In the genomic region with DNA sequence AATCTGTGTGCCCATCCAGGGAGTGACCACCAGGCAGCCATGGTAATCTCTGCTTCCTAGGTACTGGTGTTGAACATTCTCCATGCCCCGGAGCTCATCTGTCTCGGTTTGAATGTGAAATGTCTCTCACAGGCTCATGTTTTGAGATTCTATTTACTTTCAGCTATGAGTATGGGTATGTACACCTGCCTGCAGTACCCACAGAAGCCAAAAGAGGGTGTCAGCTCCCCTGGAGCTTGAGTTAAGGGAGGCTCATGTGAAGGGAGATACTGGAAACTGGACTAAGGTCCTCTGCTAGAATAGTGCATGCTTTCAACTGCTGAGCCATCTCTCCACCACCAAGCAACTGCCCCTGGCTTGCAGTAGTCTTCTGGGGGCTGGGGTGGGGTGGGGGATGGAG, we compare ENCODE assay signal across 16 mouse cellular contexts. TPM values are rescaled to one million over a fixed set of nuclear protein-coding genes. Genes with fewer than 3 reads are reported as not detected.
DNase-seq lines count a peak whose midpoint lies in the region; ATAC-seq lines count a peak whose summit lies in the region.
"Had no signal": no experiment of that assay in that cellular context is flagged by ENCODE, and none has a peak within 500 bp of the region (broad histone marks: within the 10 kb centered on the region; RNA-seq: fewer than 3 reads in every experiment).

No protein-coding gene starts in this region.

- ATAC-seq in heart, embryonic 13.5 days (ENCODE audit: extremely low read depth, insufficient number of reproducible peaks, low FRiP score, low TSS enrichment): no peak
- no peak for ATAC-seq in liver, embryonic 11.5 days (replicated peaks; ENCODE audit: low FRiP score)
- ATAC-seq: forebrain, embryonic 16.5 days had no signal

- H3K27me3 ChIP-seq in heart, embryonic 13.5 days (replicated peaks): no peaks in the 10 kb centered on the region
- no peaks in the 10 kb centered on the region for H3K27me3 ChIP-seq in liver, embryonic 11.5 days (replicated peaks; ENCODE audit: control insufficient read depth, insufficient read depth, low read length)
- H3K27me3 ChIP-seq: hindbrain, embryonic 15.5 days had no signal

- DNase-seq in heart, postnatal 14 days: no peak
- DNase-seq in 416B (ENCODE audit: low read depth) (peak; percentile 40), MN1 (ENCODE audit: low spot score) (peak; percentile 43)
- no peak for DNase-seq in liver, embryonic 11.5 days (ENCODE audit: low spot score)
- DNase-seq in frontal cortex, postnatal 36 days (ENCODE audit: low spot score in 2 of 2): no peak
- no peak for DNase-seq in T-cell, adult 2 months (ENCODE audit: low spot score)
- no peak for DNase-seq in embryo, embryonic 10 days (ENCODE audit: low spot score)
- DNase-seq: cerebellum, adult 9-10 months; heart, adult 18-20 months; kidney, postnatal 25 days had no signal

- H3K9ac ChIP-seq in heart, embryonic 13.5 days: no peak overlapping the region
- peak overlapping the region; percentile 61; the same call in 1 of the 2 replicates for H3K9ac ChIP-seq in liver, embryonic 11.5 days (ENCODE audit: low read depth, low read length)
- H3K9ac ChIP-seq: hindbrain, embryonic 15.5 days had no signal

- intact Hi-C loops in heart, postnatal 14 days (cut with DNase I): loop anchor here (10.0 kb wide), 1 partner anchor 179 kb away; no protein-coding TSS in a partner anchor

- H3K9me3 ChIP-seq in heart, embryonic 13.5 days: no peaks in the 10 kb centered on the region; the same call in 1 of the 2 replicates
- H3K9me3 ChIP-seq in liver, embryonic 11.5 days (ENCODE audit: control insufficient read depth, low read length): no peaks in the 10 kb centered on the region
- H3K9me3 ChIP-seq: hindbrain, embryonic 15.5 days had no signal

- H3K36me3 ChIP-seq in heart, embryonic 13.5 days: peaks cover 4% of the 10 kb centered on the region; the same call in 1 of the 2 replicates
- no peaks in the 10 kb centered on the region for H3K36me3 ChIP-seq in liver, embryonic 11.5 days (ENCODE audit: control insufficient read depth, insufficient read depth, low read length)
- H3K36me3 ChIP-seq: hindbrain, embryonic 15.5 days had no signal

- H3K27ac ChIP-seq in heart, embryonic 13.5 days (replicated peaks): peak overlapping the region; percentile 79
- peak overlapping the region; percentile 96 for H3K27ac ChIP-seq in liver, embryonic 11.5 days (ENCODE audit: low read depth, low read length)
- H3K27ac ChIP-seq: hindbrain, embryonic 15.5 days had no signal

- H3K4me3 ChIP-seq in heart, embryonic 13.5 days: no peak overlapping the region
- no peak overlapping the region for H3K4me3 ChIP-seq in liver, embryonic 11.5 days (ENCODE audit: low read depth, low read length)
- H3K4me3 ChIP-seq: hindbrain, embryonic 15.5 days had no signal

- WGBS in heart, embryonic 13.5 days: 84% methylated on average over 2 of the region's 2 CpGs
- WGBS in liver, embryonic 11.5 days: 98% methylated on average over 2 of the region's 2 CpGs

- no peak overlapping the region for H3K4me2 ChIP-seq in heart, embryonic 13.5 days
- H3K4me2 ChIP-seq in liver, embryonic 11.5 days: no peak overlapping the region
- H3K4me2 ChIP-seq: hindbrain, embryonic 15.5 days had no signal

- H3K4me1 ChIP-seq in heart, embryonic 13.5 days: peaks cover 19% of the 10 kb centered on the region
- peaks cover 19% of the 10 kb centered on the region for H3K4me1 ChIP-seq in liver, embryonic 11.5 days (replicated peaks; ENCODE audit: control insufficient read depth, insufficient read depth, low read length)

RNA-seq across cellular contexts. Expression of gene Trim56, which starts 12.0 kb away (rescaled TPM):
- 4.9 and 6.9 TPM in 2 replicates for polyA plus RNA-seq in heart, embryonic 13.5 days (2015; fragmentation: Nextera tagmentation; extraction: Ambion mirVana)
- 10 to 100 TPM; 19.4 to 20.4 TPM for total RNA-seq in heart, postnatal 14 days (2021)
- polyA plus RNA-seq in liver, embryonic 11.5 days (2014; fragmentation: Nextera tagmentation; extraction: Ambion mirVana): 8.7 and 8.8 TPM in 2 replicates

RNA-seq across cellular contexts. Expression of gene Serpine1, which starts 31.9 kb away (rescaled TPM):
- polyA plus RNA-seq in heart, embryonic 13.5 days (2015; fragmentation: Nextera tagmentation; extraction: Ambion mirVana): 0.74 and 0.92 TPM in 2 replicates
- 10 to 100 TPM; 12.5 TPM for total RNA-seq in heart, postnatal 14 days (2021)
- polyA plus RNA-seq in liver, embryonic 11.5 days (2014; fragmentation: Nextera tagmentation; extraction: Ambion mirVana): 0.09 and 0.15 TPM in 2 replicates

RNA-seq across cellular contexts. Expression of gene Muc3, which starts 45.2 kb away (rescaled TPM):
- 0.11 TPM in 1 of 2 replicates, not detected in the other for polyA plus RNA-seq in heart, embryonic 13.5 days (2015; fragmentation: Nextera tagmentation; extraction: Ambion mirVana)
- not detected for total RNA-seq in heart, postnatal 14 days (2021)
- not detected in 2 replicates for polyA plus RNA-seq in liver, embryonic 11.5 days (2014; fragmentation: Nextera tagmentation; extraction: Ambion mirVana)
- total RNA-seq: adrenal gland, postnatal 25 days; heart, adult 18-20 months had no signal
- polyA plus RNA-seq: embryonic facial prominence, embryonic 11.5 days; forebrain, embryonic 16.5 days; hindbrain, embryonic 15.5 days; lung, embryonic 16.5 days had no signal

RNA-seq across cellular contexts. Expression of gene Ap1s1, which starts 58.0 kb away (rescaled TPM):
- polyA plus RNA-seq in heart, embryonic 13.5 days (2015; fragmentation: Nextera tagmentation; extraction: Ambion mirVana): 140 and 147 TPM in 2 replicates
- total RNA-seq in heart, postnatal 14 days (2021): 10 to 100 TPM; 41.9 to 50.2 TPM
- polyA plus RNA-seq in liver, embryonic 11.5 days (2014; fragmentation: Nextera tagmentation; extraction: Ambion mirVana): 163 and 175 TPM in 2 replicates

Comparison
In these comparisons a context has a peak if more than half of its experiments do, and no peak if none do; other contexts are left out.
1. DNase-seq: peak in 416B (single experiment) and MN1 (single experiment); none in heart, postnatal 14 days (0 of 2), liver, embryonic 11.5 days (single experiment), frontal cortex, postnatal 36 days (0 of 2), T-cell, adult 2 months (single experiment) and embryo, embryonic 10 days (single experiment).